Mouse (Mus musculus) liver, embryonic 12.5 days (tissue): ENCODE results near the gene Pak7. TPM values are rescaled to one million over a fixed set of nuclear protein-coding genes. Genes with fewer than 3 reads are reported as not detected.
"Not testable (repeated sequence)": the region's sequence is repeated elsewhere in the genome, so short reads cannot be mapped to it uniquely, and the experiment has no call there.

Source experiments
- ATAC-seq: fragments of 200-750 bp; cut with Nextera tagmentation; 2 replicates; pipeline ENCODE4 v1.8.0; 2017; ENCODE audit warnings: moderate number of reproducible peaks, mild to moderate bottlenecking, moderate library complexity
- H3K27ac ChIP-seq: fragments of 300-500 bp; sonication (generic); 2 replicates; pipeline ENCODE4 v1.5.1; 2016; ENCODE audit warnings: mild to moderate bottlenecking
- H3K27me3 ChIP-seq: fragments of 300-500 bp; sonication (generic); replicated peaks from 2 replicates; pipeline ENCODE4 v1.6.1; 2016; ENCODE audit warnings: mild to moderate bottlenecking, moderate library complexity
- H3K36me3 ChIP-seq: fragments of 300-500 bp; sonication (generic); 2 replicates; pipeline ENCODE4 v1.6.1; 2016; ENCODE audit warnings: mild to moderate bottlenecking, moderate library complexity
- H3K4me1 ChIP-seq: fragments of 300-500 bp; sonication (generic); 2 replicates; pipeline ENCODE4 v1.6.1; 2016
- H3K4me2 ChIP-seq: fragments of 300-500 bp; sonication (generic); 2 replicates; pipeline ENCODE4 v1.6.1; 2016; ENCODE audit warnings: mild to moderate bottlenecking, moderate library complexity
- H3K4me3 ChIP-seq: fragments of 300-500 bp; sonication (generic); 2 replicates; pipeline ENCODE4 v1.5.1; 2016; ENCODE audit warnings: mild to moderate bottlenecking, moderate library complexity
- H3K9ac ChIP-seq: fragments of 300-500 bp; sonication (generic); 2 replicates; pipeline ENCODE4 v1.6.1; 2016; ENCODE audit warnings: mild to moderate bottlenecking, moderate library complexity
- H3K9me3 ChIP-seq: fragments of 300-500 bp; sonication (generic); replicated peaks from 2 replicates; pipeline ENCODE4 v1.6.1; 2016; ENCODE audit warnings: mild to moderate bottlenecking, moderate library complexity
- WGBS: fragments of 180-500 bp; shearing (Covaris S2); methylation state at CpG from one replicate; pipeline ENCODE4 v1.1.7; 2016; ENCODE audit not compliant: insufficient replicate concordance; 5-methylcytosine and 5-hydroxymethylcytosine counted together
- polyA plus RNA-seq: library from polyadenylated mRNA; unstranded; fragments of >200 nt; fragmentation: Nextera tagmentation; extraction: Ambion mirVana; gene quantifications from 2 replicates; pipeline ENCODE4 v1.2.1, GENCODE M21; 2016

Gene Pak7
- polyA plus RNA-seq, 1 experiment from 2014 or later, result 0.13 TPM

- ATAC-seq, result no peak
- no peak overlapping the region for H3K27ac ChIP-seq
- no peaks in the 10 kb centered on the region for H3K4me1 ChIP-seq
- no peak overlapping the region for H3K4me3 ChIP-seq
- no peaks in the 10 kb centered on the region for H3K27me3 ChIP-seq
- WGBS, result 61% methylated on average over 4 of the region's 4 CpGs
- H3K9me3 ChIP-seq, result no peaks in the 10 kb centered on the region
- H3K9ac ChIP-seq, result no peak overlapping the region
- H3K4me2 ChIP-seq, result no peak overlapping the region
- no peaks in the 10 kb centered on the region for H3K36me3 ChIP-seq
These were observed 62.1 kb downstream of the Pak7 start for GRCm38 (mm10) chr2:136325646-136326045.

DNA sequence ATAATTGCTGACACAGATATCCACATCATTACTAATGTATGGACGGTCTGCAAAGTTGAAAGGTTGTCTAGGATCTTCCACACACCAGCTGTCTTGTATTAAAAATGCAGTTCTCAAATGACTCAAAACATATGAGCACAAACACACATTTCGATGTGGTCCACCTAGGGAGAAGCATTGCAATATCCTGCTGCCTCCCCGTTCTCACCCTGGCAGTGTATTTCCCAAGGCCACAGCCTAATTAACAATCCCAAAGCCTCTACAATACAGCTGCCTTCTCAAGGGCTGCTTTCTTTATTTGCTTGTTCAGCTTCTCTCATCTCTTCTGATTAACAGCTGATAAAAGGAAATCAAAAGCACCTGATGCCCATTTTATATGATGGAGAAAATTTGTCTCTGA is 78.5 kb downstream of the Pak7 start:
- no peaks in the 10 kb centered on the region for H3K9me3 ChIP-seq

GRCm38 (mm10) chr2:136308743-136309142 is 79.0 kb downstream of the Pak7 start:
- Histone ChIP-seq H3K27me3 (no peaks in the 10 kb centered on the region), H3K9me3 (no peaks in the 10 kb centered on the region), H3K9ac (no peak overlapping the region), H3K4me1 (no peaks in the 10 kb centered on the region), H3K27ac (no peak overlapping the region), H3K4me2 (no peak overlapping the region), H3K36me3 (no peaks in the 10 kb centered on the region), H3K4me3 (no peak overlapping the region)
- 74% methylated on average over 4 of the region's 4 CpGs for WGBS
- ATAC-seq, result no peak

More for the DNA sequence above, 78.5 kb downstream of the Pak7 start:
- no peak for ATAC-seq
- H3K4me3 ChIP-seq, result no peak overlapping the region
- no peak overlapping the region for H3K9ac ChIP-seq
- no peak overlapping the region for H3K4me2 ChIP-seq
- no peaks in the 10 kb centered on the region for H3K27me3 ChIP-seq
- H3K4me1 ChIP-seq, result no peaks in the 10 kb centered on the region
- no peak overlapping the region for H3K27ac ChIP-seq
- no peaks in the 10 kb centered on the region for H3K36me3 ChIP-seq
- 55% methylated on average over 3 of the region's 3 CpGs for WGBS

DNA sequence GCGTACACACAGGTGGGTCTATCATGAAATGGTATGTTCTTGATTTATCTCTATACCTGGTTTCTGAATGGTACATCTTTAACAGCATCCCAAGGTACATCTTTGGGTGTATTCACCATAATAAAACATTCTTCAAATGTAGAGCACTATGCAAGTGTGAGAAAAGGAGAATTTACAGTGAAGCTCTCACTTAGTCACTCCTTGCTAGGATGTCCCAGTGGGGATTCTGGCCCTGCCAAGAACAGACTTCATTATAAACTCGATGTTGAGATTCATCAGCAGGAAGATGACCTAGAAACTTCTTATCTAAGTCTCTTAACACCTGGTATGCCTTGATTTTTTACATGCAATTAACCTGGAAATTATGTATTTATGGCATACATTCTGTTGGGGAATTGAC is 85.6 kb downstream of the Pak7 start:
- H3K27ac ChIP-seq, result no peak overlapping the region
- WGBS, result 50% methylated on average over 2 of the region's 2 CpGs
- no peaks in the 10 kb centered on the region for H3K36me3 ChIP-seq
- no peak overlapping the region for H3K4me2 ChIP-seq
- H3K9ac ChIP-seq, result no peak overlapping the region
- H3K4me1 ChIP-seq, result no peaks in the 10 kb centered on the region
- no peaks in the 10 kb centered on the region for H3K9me3 ChIP-seq
- ATAC-seq, result no peak
- H3K27me3 ChIP-seq, result no peaks in the 10 kb centered on the region
- H3K4me3 ChIP-seq, result no peak overlapping the region

GRCm38 (mm10) chr2:136301406-136301805 is 86.4 kb downstream of the Pak7 start:
- Histone ChIP-seq H3K36me3 (no peaks in the 10 kb centered on the region), H3K9ac (no peak overlapping the region), H3K4me1 (no peaks in the 10 kb centered on the region), H3K4me3 (no peak overlapping the region), H3K27me3 (no peaks in the 10 kb centered on the region), H3K9me3 (no peaks in the 10 kb centered on the region), H3K27ac (no peak overlapping the region), H3K4me2 (no peak overlapping the region)
- no peak for ATAC-seq

- Histone ChIP-seq H3K27ac (no peak overlapping the region), H3K36me3 (no peaks in the 10 kb centered on the region), H3K9me3 (no peaks in the 10 kb centered on the region), H3K4me1 (no peaks in the 10 kb centered on the region), H3K4me3 (no peak overlapping the region), H3K9ac (no peak overlapping the region), H3K27me3 (no peaks in the 10 kb centered on the region), H3K4me2 (no peak overlapping the region)
- no peak for ATAC-seq
- 55% methylated on average over 1 of the region's 1 CpGs for WGBS
These were observed 90.4 kb downstream of the Pak7 start for GRCm38 (mm10) chr2:136297371-136297770.

GRCm38 (mm10) chr2:136282043-136282442 is 105.7 kb downstream of the Pak7 start:
- Histone ChIP-seq H3K27me3 (no peaks in the 10 kb centered on the region), H3K9ac (no peak overlapping the region), H3K4me3 (no peak overlapping the region), H3K4me1 (no peaks in the 10 kb centered on the region), H3K9me3 (no peaks in the 10 kb centered on the region), H3K27ac (no peak overlapping the region), H3K36me3 (no peaks in the 10 kb centered on the region), H3K4me2 (no peak overlapping the region)
- WGBS, result 32% methylated on average over 1 of the region's 1 CpGs
- no peak for ATAC-seq

DNA sequence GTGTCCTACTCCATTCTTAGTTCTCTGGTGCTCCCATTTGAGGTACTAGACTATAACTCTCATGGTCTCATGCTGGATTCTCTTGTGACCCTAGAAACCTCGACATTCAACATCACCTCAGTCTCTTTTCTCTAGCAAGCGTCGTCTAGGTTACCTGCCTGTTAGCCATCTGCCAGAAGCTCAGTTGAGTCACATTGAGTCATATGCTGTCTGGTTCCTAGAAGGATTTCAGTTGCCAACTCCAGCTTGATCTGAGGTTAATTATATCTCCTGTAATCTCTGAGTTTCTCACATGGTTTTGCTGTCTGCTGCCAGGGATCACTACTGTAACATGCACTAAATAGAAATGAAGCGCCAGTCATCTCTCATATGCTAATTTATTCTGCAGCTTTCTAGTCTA is 145.8 kb downstream of the Pak7 start:
- WGBS, result 63% methylated on average over 4 of the region's 4 CpGs
- H3K4me3 ChIP-seq, H3K9me3 ChIP-seq, H3K36me3 ChIP-seq, H3K27ac ChIP-seq, H3K9ac ChIP-seq, ATAC-seq, H3K27me3 ChIP-seq, H3K4me1 ChIP-seq, H3K4me2 ChIP-seq: not testable (repeated sequence)

- H3K9ac ChIP-seq, result no peak overlapping the region
- H3K4me1 ChIP-seq, result no peaks in the 10 kb centered on the region
- H3K36me3 ChIP-seq, result no peaks in the 10 kb centered on the region
- no peaks in the 10 kb centered on the region for H3K27me3 ChIP-seq
- no peak overlapping the region for H3K4me2 ChIP-seq
- ATAC-seq, result no peak
- H3K9me3 ChIP-seq, result peaks cover 11% of the 10 kb centered on the region; the same call in 1 of the 2 replicates
- 74% methylated on average over 8 of the region's 8 CpGs for WGBS
- H3K4me3 ChIP-seq, result no peak overlapping the region
- H3K27ac ChIP-seq, result no peak overlapping the region
These were observed 156.5 kb downstream of the Pak7 start for GRCm38 (mm10) chr2:136231228-136231627.

- H3K4me1 ChIP-seq, result no peaks in the 10 kb centered on the region
- ATAC-seq, result no peak
These were observed 183.7 kb downstream of the Pak7 start for GRCm38 (mm10) chr2:136204034-136204433.

GRCm38 (mm10) chr2:136175030-136175429 is 212.7 kb downstream of the Pak7 start:
- no peak for ATAC-seq
- 53% methylated on average over 3 of the region's 3 CpGs for WGBS
- no peak overlapping the region for H3K27ac ChIP-seq

More at GRCm38 (mm10) chr2:136204034-136204433, 183.7 kb downstream of the Pak7 start:
- H3K36me3 ChIP-seq, result no peaks in the 10 kb centered on the region
- no peak overlapping the region for H3K4me2 ChIP-seq
- H3K9ac ChIP-seq, result no peak overlapping the region
- no peak overlapping the region for H3K4me3 ChIP-seq
- H3K27ac ChIP-seq, result no peak overlapping the region
- H3K9me3 ChIP-seq, result no peaks in the 10 kb centered on the region
- WGBS, result 47% methylated on average over 4 of the region's 4 CpGs
- H3K27me3 ChIP-seq, result no peaks in the 10 kb centered on the region

GRCm38 (mm10) chr2:136150752-136151151 is 237.0 kb downstream of the Pak7 start:
- Histone ChIP-seq H3K4me2 (no peak overlapping the region), H3K4me1 (no peaks in the 10 kb centered on the region), H3K36me3 (no peaks in the 10 kb centered on the region), H3K9me3 (no peaks in the 10 kb centered on the region), H3K27ac (no peak overlapping the region), H3K4me3 (no peak overlapping the region), H3K27me3 (no peaks in the 10 kb centered on the region), H3K9ac (no peak overlapping the region)
- ATAC-seq, result no peak
- WGBS, result 67% methylated on average over 7 of the region's 7 CpGs

More at GRCm38 (mm10) chr2:136175030-136175429, 212.7 kb downstream of the Pak7 start:
- Histone ChIP-seq H3K4me1 (no peaks in the 10 kb centered on the region), H3K27me3 (no peaks in the 10 kb centered on the region), H3K36me3 (no peaks in the 10 kb centered on the region), H3K4me2 (no peak overlapping the region), H3K4me3 (no peak overlapping the region), H3K9ac (no peak overlapping the region), H3K9me3 (0 out of 2 replicates have a peak, but pooled peaks cover 5% of the 10 kb centered on the region)

- Histone ChIP-seq H3K4me1 (no peaks in the 10 kb centered on the region), H3K9ac (no peak overlapping the region), H3K36me3 (no peaks in the 10 kb centered on the region), H3K27me3 (no peaks in the 10 kb centered on the region), H3K4me3 (no peak overlapping the region), H3K27ac (no peak overlapping the region), H3K4me2 (no peak overlapping the region), H3K9me3 (no peaks in the 10 kb centered on the region)
- no peak for ATAC-seq
- WGBS, result 39% methylated on average over 4 of the region's 4 CpGs
These were observed 238.2 kb downstream of the Pak7 start for GRCm38 (mm10) chr2:136149530-136149929.
